Comparison of ENCODE assay signal across 22 mouse cellular contexts in genomic region chr12:50969402-50969801, GRCm38 (mm10).
A peak's percentile ranks its signal among the peaks of the same experiment; 100 is the strongest.
DNase-seq lines count a peak whose midpoint lies in the region; ATAC-seq and TF ChIP-seq lines count a peak whose summit lies in the region.
"Had no signal": no experiment of that assay in that cellular context is flagged by ENCODE, and none has a peak within 500 bp of the region (broad histone marks: within the 10 kb centered on the region; RNA-seq: fewer than 3 reads in every experiment).

No protein-coding gene starts in this region.

- no peak for TF ChIP-seq POLR2A in ES-Bruce4 (IDR thresholded peaks at IDR 0.05; ENCODE audit: insufficient read depth, low read length)

- no peak for DNase-seq in forebrain, embryonic 11.5 days (ENCODE audit: low spot score)
- DNase-seq in forebrain, embryonic 10.5 days (ENCODE audit: extremely low spot score, low spot score), result no peak
- no peak for DNase-seq in right cerebral cortex, postnatal 10 days (ENCODE audit: low spot score in 2 of 2)
- no peak for DNase-seq in thymus, adult 18-20 months
- DNase-seq in thymus, postnatal 4 days, result no peak
- DNase-seq: cerebellum, adult 8-10 months; gastrocnemius, postnatal 14 days; kidney, postnatal 4 days; layer of hippocampus, adult 9-11 months; lung, adult 2 months; lung, postnatal 4 days; right cerebral cortex, postnatal 14 days; spleen, adult 18-20 months had no signal

- H3K4me2 ChIP-seq in forebrain, embryonic 11.5 days (ENCODE audit: low read depth, low read length, severe bottlenecking), result no peak overlapping the region
- H3K4me2 ChIP-seq in forebrain, embryonic 12.5 days, result no peak overlapping the region
- no peak overlapping the region for H3K4me2 ChIP-seq in midbrain, embryonic 13.5 days (replicated peaks)
- H3K4me2 ChIP-seq: embryonic facial prominence, embryonic 13.5 days; hindbrain, embryonic 12.5 days; limb, embryonic 12.5 days; liver, embryonic 12.5 days; neural tube, embryonic 13.5 days had no signal

- no peaks in the 10 kb centered on the region for H3K27me3 ChIP-seq in forebrain, embryonic 11.5 days (ENCODE audit: control insufficient read depth, insufficient read depth, low read length)
- peaks cover 35% of the 10 kb centered on the region for H3K27me3 ChIP-seq in forebrain, embryonic 10.5 days (ENCODE audit: poor library complexity, severe bottlenecking)
- H3K27me3 ChIP-seq in ES-Bruce4 (ENCODE audit: control insufficient read depth, insufficient read depth, low read length, poor library complexity, severe bottlenecking), result no peaks in the 10 kb centered on the region
- peaks cover 5% of the 10 kb centered on the region for H3K27me3 ChIP-seq in forebrain, embryonic 12.5 days
- peaks cover 21% of the 10 kb centered on the region; the same call in 1 of the 2 replicates for H3K27me3 ChIP-seq in midbrain, embryonic 13.5 days
- H3K27me3 ChIP-seq: embryonic facial prominence, embryonic 13.5 days; hindbrain, embryonic 12.5 days; limb, embryonic 12.5 days; liver, embryonic 12.5 days; neural tube, embryonic 13.5 days had no signal

- H3K9ac ChIP-seq in forebrain, embryonic 11.5 days (ENCODE audit: low read length), result no peak overlapping the region
- H3K9ac ChIP-seq in ES-Bruce4 (ENCODE audit: low read depth, poor library complexity, severe bottlenecking), result no peak overlapping the region
- no peak overlapping the region for H3K9ac ChIP-seq in forebrain, embryonic 12.5 days
- H3K9ac ChIP-seq in midbrain, embryonic 13.5 days (replicated peaks), result no peak overlapping the region
- H3K9ac ChIP-seq: embryonic facial prominence, embryonic 13.5 days; hindbrain, embryonic 12.5 days; limb, embryonic 12.5 days; liver, embryonic 12.5 days; neural tube, embryonic 13.5 days had no signal

- no peaks in the 10 kb centered on the region for H3K9me3 ChIP-seq in forebrain, embryonic 11.5 days (ENCODE audit: control insufficient read depth, low read length)
- H3K9me3 ChIP-seq in forebrain, embryonic 10.5 days, result peaks cover 5% of the 10 kb centered on the region; the same call in 1 of the 2 replicates
- H3K9me3 ChIP-seq in ES-Bruce4 (replicated peaks; ENCODE audit: control insufficient read depth, insufficient read depth, low read length, poor library complexity, severe bottlenecking), result peaks cover 4% of the 10 kb centered on the region
- H3K9me3 ChIP-seq in forebrain, embryonic 12.5 days, result no peaks in the 10 kb centered on the region
- 0 out of 2 replicates have a peak, but pooled peaks cover 4% of the 10 kb centered on the region for H3K9me3 ChIP-seq in midbrain, embryonic 13.5 days
- H3K9me3 ChIP-seq: embryonic facial prominence, embryonic 13.5 days; hindbrain, embryonic 12.5 days; limb, embryonic 12.5 days; neural tube, embryonic 13.5 days had no signal

- H3K4me3 ChIP-seq in forebrain, embryonic 11.5 days (ENCODE audit: low read depth, low read length), result no peak overlapping the region
- H3K4me3 ChIP-seq in forebrain, embryonic 10.5 days, result no peak overlapping the region
- no peak overlapping the region for H3K4me3 ChIP-seq in ES-Bruce4 (ENCODE audit: low read depth, low read length)
- H3K4me3 ChIP-seq in forebrain, embryonic 12.5 days (replicated peaks), result no peak overlapping the region
- H3K4me3 ChIP-seq in midbrain, embryonic 13.5 days (replicated peaks), result no peak overlapping the region
- H3K4me3 ChIP-seq: embryonic facial prominence, embryonic 13.5 days; hindbrain, embryonic 12.5 days; limb, embryonic 12.5 days; liver, embryonic 12.5 days; neural tube, embryonic 13.5 days had no signal

- H3K4me1 ChIP-seq in forebrain, embryonic 11.5 days (replicated peaks; ENCODE audit: control insufficient read depth, insufficient read depth, low read length), result no peaks in the 10 kb centered on the region
- peaks cover 30% of the 10 kb centered on the region for H3K4me1 ChIP-seq in forebrain, embryonic 10.5 days
- no peaks in the 10 kb centered on the region for H3K4me1 ChIP-seq in ES-Bruce4 (ENCODE audit: control insufficient read depth, insufficient read depth, low read length)
- H3K4me1 ChIP-seq in forebrain, embryonic 12.5 days, result peaks cover 9% of the 10 kb centered on the region
- H3K4me1 ChIP-seq in midbrain, embryonic 13.5 days (replicated peaks), result peaks cover 6% of the 10 kb centered on the region; the same call in 1 of the 2 replicates
- H3K4me1 ChIP-seq: embryonic facial prominence, embryonic 13.5 days; liver, embryonic 12.5 days; neural tube, embryonic 13.5 days had no signal

- H3K27ac ChIP-seq in forebrain, embryonic 11.5 days (ENCODE audit: low read depth, low read length), result no peak overlapping the region
- no peak overlapping the region for H3K27ac ChIP-seq in forebrain, embryonic 10.5 days
- no peak overlapping the region for H3K27ac ChIP-seq in ES-Bruce4 (ENCODE audit: insufficient read depth, low read length)
- H3K27ac ChIP-seq in forebrain, embryonic 12.5 days, result peak overlapping the region; percentile 51
- no peak overlapping the region for H3K27ac ChIP-seq in midbrain, embryonic 13.5 days
- H3K27ac ChIP-seq: embryonic facial prominence, embryonic 13.5 days; hindbrain, embryonic 12.5 days; limb, embryonic 12.5 days; liver, embryonic 12.5 days; neural tube, embryonic 13.5 days had no signal

- 0 out of 2 replicates have a peak, but pooled peaks have one; percentile 8 for TF ChIP-seq EP300 in ES-Bruce4 (IDR thresholded peaks at IDR 0.05; ENCODE audit: insufficient read depth, low read depth, low read length)

- no peaks in the 10 kb centered on the region for H3K36me3 ChIP-seq in forebrain, embryonic 11.5 days (ENCODE audit: control insufficient read depth, insufficient read depth, low read length)
- H3K36me3 ChIP-seq in forebrain, embryonic 10.5 days (replicated peaks), result no peaks in the 10 kb centered on the region
- H3K36me3 ChIP-seq in ES-Bruce4 (ENCODE audit: control insufficient read depth, insufficient read depth, low read length, poor library complexity, severe bottlenecking), result no peaks in the 10 kb centered on the region
- H3K36me3 ChIP-seq in forebrain, embryonic 12.5 days (replicated peaks), result no peaks in the 10 kb centered on the region
- H3K36me3 ChIP-seq in midbrain, embryonic 13.5 days, result no peaks in the 10 kb centered on the region
- H3K36me3 ChIP-seq: embryonic facial prominence, embryonic 13.5 days; hindbrain, embryonic 12.5 days; limb, embryonic 12.5 days; liver, embryonic 12.5 days; neural tube, embryonic 13.5 days had no signal

- peak; percentile 54 for ATAC-seq in forebrain, embryonic 11.5 days (replicated peaks; ENCODE audit: low FRiP score)
- ATAC-seq in forebrain, embryonic 12.5 days (ENCODE audit: low FRiP score), result no peak
- ATAC-seq in midbrain, embryonic 13.5 days, result peak; percentile 15; the same call in 1 of the 2 replicates
- ATAC-seq: CD4-positive, CD25-positive, alpha-beta regulatory T cell, adult 4 months; liver, embryonic 12.5 days had no signal

- WGBS in forebrain, embryonic 11.5 days, result 20% methylated on average over 3 of the region's 3 CpGs
- WGBS in forebrain, embryonic 10.5 days, result 25% methylated on average over 3 of the region's 3 CpGs
- 15% methylated on average over 3 of the region's 3 CpGs for WGBS in forebrain, embryonic 12.5 days
- 16% methylated on average over 3 of the region's 3 CpGs for WGBS in midbrain, embryonic 13.5 days

- no peak for TF ChIP-seq CTCF in ES-Bruce4 (IDR thresholded peaks at IDR 0.05; ENCODE audit: low read depth, low read length)
